Mouse (Mus musculus) MEL (cell line): Measurements from ENCODE around the gene Has1. TPM values are rescaled to one million over a fixed set of nuclear protein-coding genes. Genes with fewer than 3 reads are reported as not detected.

Experiments used
- DNase-seq: peaks from one replicate; pipeline ENCODE4 v3.0.0; 2011; ENCODE audit warnings: low read depth, low spot score
- H3K27ac ChIP-seq: 2 replicates; pipeline ENCODE4 v1.5.1; 2012; ENCODE audit warnings: low read depth, mild to moderate bottlenecking, control low read depth, low read length, moderate library complexity; ENCODE audit not compliant: control insufficient read depth
- H3K27me3 ChIP-seq, 2 experiments: fragments of 150-350 bp in 1 of 2; sonication (generic) in 1 of 2; 2 replicates each; pipeline ENCODE4 v1.6.1; 2012; ENCODE audit warnings: low read length in 2 of 2, mild to moderate bottlenecking in 2 of 2, improper control_type of control experiment in 1 of 2, moderate library complexity in 1 of 2; ENCODE audit not compliant: insufficient read depth in 2 of 2, control insufficient read depth in 1 of 2
- H3K36me3 ChIP-seq, 2 experiments: 2 replicates each; pipeline ENCODE4 v1.6.1; 2012 to 2014; ENCODE audit warnings: low read length in 2 of 2, improper control_type of control experiment in 1 of 2, inconsistent platforms in 1 of 2, mild to moderate bottlenecking in 1 of 2; ENCODE audit not compliant: insufficient read depth in 2 of 2, control insufficient read depth in 1 of 2
- H3K4me1 ChIP-seq, 2 experiments: fragments of 150-350 bp in 1 of 2; sonication (generic) in 1 of 2; 2 replicates each; pipeline ENCODE4 v1.6.1; 2012; ENCODE audit warnings: low read length in 2 of 2, improper control_type of control experiment in 1 of 2, mild to moderate bottlenecking in 1 of 2; ENCODE audit not compliant: insufficient read depth in 2 of 2, control insufficient read depth in 1 of 2
- H3K4me3 ChIP-seq, 2 experiments: fragments of 150-350 bp in 1 of 2; sonication (generic) in 1 of 2; 2 replicates each; pipeline ENCODE4 v1.5.1; 2012; ENCODE audit warnings: low read depth in 2 of 2, low read length in 2 of 2, mild to moderate bottlenecking in 2 of 2, moderate library complexity in 2 of 2, control low read depth in 1 of 2, improper control_type of control experiment in 1 of 2; ENCODE audit not compliant: control insufficient read depth in 1 of 2, insufficient read depth in 1 of 2
- H3K79me2 ChIP-seq: 2 replicates; pipeline ENCODE4 v1.6.1; 2012; ENCODE audit warnings: mild to moderate bottlenecking, low read length, moderate library complexity; ENCODE audit not compliant: control insufficient read depth, poor library complexity, insufficient read depth
- H3K9ac ChIP-seq: 2 replicates; pipeline ENCODE4 v1.6.1; 2012; ENCODE audit warnings: low read depth, mild to moderate bottlenecking, control low read depth, low read length, moderate library complexity; ENCODE audit not compliant: control insufficient read depth, poor library complexity, severe bottlenecking
- H3K9me3 ChIP-seq: fragments of 150-350 bp; sonication (generic); replicated peaks from 2 replicates; pipeline ENCODE4 v1.6.1; 2012; ENCODE audit warnings: mild to moderate bottlenecking, low read length, improper control_type of control experiment, moderate library complexity; ENCODE audit not compliant: insufficient read depth
- CHD2 ChIP-seq: IDR thresholded peaks from 2 replicates; pipeline ENCODE4 v1.6.1; 2011; ENCODE audit warnings: low read length, improper control_type of control experiment
- E2F4 ChIP-seq: IDR thresholded peaks from 2 replicates; pipeline ENCODE4 v1.6.1; 2011; ENCODE audit warnings: low read depth, low read length, improper control_type of control experiment, borderline replicate concordance
- GATA1 ChIP-seq: IDR thresholded peaks from 2 replicates; pipeline ENCODE4 v1.6.1; 2011; ENCODE audit warnings: low read depth, low read length, improper control_type of control experiment
- JUND ChIP-seq: IDR thresholded peaks from 2 replicates; pipeline ENCODE4 v1.6.1; 2011; ENCODE audit warnings: low read depth, mild to moderate bottlenecking, improper control_type of control experiment, low read length
- KAT2A ChIP-seq: conservative IDR thresholded peaks from 2 replicates; pipeline ENCODE4 v1.6.1; 2012; ENCODE audit warnings: low read depth, low read length, improper control_type of control experiment, inconsistent platforms
- MAFK ChIP-seq: IDR thresholded peaks from 2 replicates; pipeline ENCODE4 v1.6.1; 2011; ENCODE audit warnings: low read depth, mild to moderate bottlenecking, low read length, improper control_type of control experiment, borderline replicate concordance
- MAZ ChIP-seq: IDR thresholded peaks from 2 replicates; pipeline ENCODE4 v1.6.1; 2012; ENCODE audit warnings: low read depth, mild to moderate bottlenecking, inconsistent platforms, low read length, improper control_type of control experiment
- MXI1 ChIP-seq: IDR thresholded peaks from 2 replicates; pipeline ENCODE4 v1.6.1; 2011; ENCODE audit warnings: mild to moderate bottlenecking, low read depth, low read length, improper control_type of control experiment
- MYB ChIP-seq: IDR thresholded peaks from 2 replicates; pipeline ENCODE4 v1.6.1; 2011; ENCODE audit warnings: mild to moderate bottlenecking, low read depth, low read length, improper control_type of control experiment
- NELFE ChIP-seq: IDR thresholded peaks from 2 replicates; pipeline ENCODE4 v1.6.1; 2011; ENCODE audit warnings: low read depth, low read length, improper control_type of control experiment
- POLR2AphosphoS2 ChIP-seq: IDR thresholded peaks from 2 replicates; pipeline ENCODE4 v1.6.1; 2011; ENCODE audit warnings: low read length, improper control_type of control experiment
- TAL1 ChIP-seq: IDR thresholded peaks from 2 replicates; pipeline ENCODE4 v1.6.1; 2012; ENCODE audit warnings: mild to moderate bottlenecking, inconsistent platforms, low read length, moderate library complexity, mixed read lengths
- TCF12 ChIP-seq: IDR thresholded peaks from 2 replicates; pipeline ENCODE4 v1.6.1; 2014; ENCODE audit warnings: low read depth, mild to moderate bottlenecking, inconsistent platforms, low read length, improper control_type of control experiment, moderate library complexity
- UBTF ChIP-seq: IDR thresholded peaks from 2 replicates; pipeline ENCODE4 v1.6.1; 2012; ENCODE audit warnings: low read depth, mild to moderate bottlenecking, inconsistent platforms, low read length, improper control_type of control experiment, moderate library complexity, borderline replicate concordance; ENCODE audit not compliant: insufficient read depth
- USF1 ChIP-seq: IDR thresholded peaks from 2 replicates; pipeline ENCODE4 v1.6.1; 2014; ENCODE audit warnings: low read depth, mild to moderate bottlenecking, inconsistent platforms, low read length, improper control_type of control experiment, moderate library complexity
- USF2 ChIP-seq, 2 experiments: IDR thresholded peaks; 2 replicates each; pipeline ENCODE4 v1.6.1; 2011 to 2012; ENCODE audit warnings: improper control_type of control experiment in 2 of 2, low read length in 2 of 2, borderline replicate concordance in 1 of 2, inconsistent platforms in 1 of 2, low read depth in 1 of 2, mild to moderate bottlenecking in 1 of 2; ENCODE audit not compliant: insufficient read depth in 1 of 2
- ZKSCAN1 ChIP-seq: IDR thresholded peaks from 2 replicates; pipeline ENCODE4 v1.6.1; 2012; ENCODE audit warnings: low read depth, mild to moderate bottlenecking, inconsistent platforms, low read length, improper control_type of control experiment, moderate library complexity
- polyA plus RNA-seq, 2 experiments: library from polyadenylated mRNA; stranded (reverse) in 1 of 2; unstranded in 1 of 2; fragments of >175 nt in 1 of 2; fragments of >200 nt in 1 of 2; gene quantifications; 2 replicates each; pipeline versions ENCODE4 v1.2.1 to v1.2.4; 2012; ENCODE audit warnings: low replicate concordance in 2 of 2, low read depth in 1 of 2; ENCODE audit not compliant: insufficient read length in 2 of 2, insufficient read depth in 1 of 2, missing spikeins in 1 of 2
- total RNA-seq: library from RNA; depleted of rRNA; stranded (reverse); fragments of 300-350 nt; gene quantifications from 2 replicates; pipeline ENCODE4 v1.2.3, GENCODE M21; 2012

Has1 gene
- total and polyA plus RNA-seq, 3 experiments = 0.13 TPM; not detected in 2

DNA sequence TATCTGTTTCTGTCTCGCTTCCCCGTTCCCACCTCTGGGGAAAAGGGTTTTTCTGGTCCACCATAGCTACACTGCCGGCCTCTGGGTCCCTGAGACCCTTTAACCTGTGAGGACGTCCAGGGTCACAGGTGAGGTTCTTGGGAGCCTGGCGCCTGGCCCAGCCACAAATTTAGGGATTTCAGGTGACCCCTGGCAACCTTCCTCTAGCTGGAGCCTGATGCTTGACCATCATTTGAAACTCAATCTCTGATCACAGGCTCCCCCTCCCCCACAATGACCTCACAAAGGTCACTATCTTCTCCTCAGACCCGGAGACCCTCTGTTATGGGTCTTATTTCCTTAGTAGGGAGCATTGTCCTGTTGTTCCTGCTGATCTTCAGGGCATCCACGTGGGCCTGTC lies 24.3 kb downstream of the Has1 start:
- H3K4me3 ChIP-seq = no peak overlapping the region
- H3K27me3 ChIP-seq = no peaks in the 10 kb centered on the region
- peaks cover 0 to 6% of the 10 kb centered on the region in 2 experiments; a peak in 2 of 4 replicates for H3K36me3 ChIP-seq
- peaks cover 2 to 14% of the 10 kb centered on the region in 2 experiments; a peak in 3 of 4 replicates for H3K4me1 ChIP-seq
- H3K79me2 ChIP-seq = no peaks in the 10 kb centered on the region; the same call in 1 of the 2 replicates
- no peak overlapping the region for H3K27ac ChIP-seq
- no peak overlapping the region for H3K9ac ChIP-seq
- no peak for DNase-seq
- H3K9me3 ChIP-seq = no peaks in the 10 kb centered on the region
- TF ChIP-seq MAZ = no peak
- TF ChIP-seq TAL1 = no peak
- TF ChIP-seq CHD2 = no peak
- no peak for TF ChIP-seq GATA1
- TF ChIP-seq JUND = no peak
- TF ChIP-seq MAFK = no peak
- no peak for TF ChIP-seq KAT2A
- TF ChIP-seq USF1 = no peak
- no peak for TF ChIP-seq MYB

DNA sequence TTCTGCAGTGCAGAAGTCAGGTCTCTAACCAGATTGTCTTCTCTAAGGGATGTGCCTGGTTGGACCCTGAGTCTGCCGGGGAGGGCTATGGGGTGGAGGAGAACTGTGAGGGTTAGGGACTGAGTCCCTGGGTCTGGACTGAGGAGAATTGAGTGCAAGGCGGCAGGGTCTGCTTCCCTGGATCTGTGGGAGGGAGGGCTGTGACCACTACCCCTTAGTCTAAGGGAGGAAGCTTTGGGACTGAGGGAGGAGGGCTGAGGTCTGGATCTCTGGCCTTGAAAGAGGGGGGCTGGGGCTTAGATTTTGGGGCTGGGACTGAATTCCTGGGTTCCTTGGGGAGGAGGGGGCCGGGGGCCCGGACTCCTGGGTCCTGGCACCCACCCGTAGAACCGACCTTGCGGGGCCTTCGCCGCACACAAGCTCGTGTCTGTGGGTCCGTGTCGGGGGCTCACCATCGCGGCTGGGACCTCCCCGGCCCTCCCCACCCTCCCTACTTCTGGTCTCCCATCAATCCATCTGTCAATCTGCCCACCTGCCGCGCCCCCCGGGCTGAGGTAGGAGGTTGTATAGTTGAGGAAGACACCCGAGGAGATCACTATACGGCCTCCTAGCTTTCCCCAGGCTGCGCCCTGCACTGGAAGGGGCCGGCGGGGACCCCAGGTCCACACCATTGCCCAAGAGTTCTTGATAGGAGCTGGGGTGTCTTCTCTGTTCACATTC lies 25.0 kb downstream of the Has1 start:
- no peak overlapping the region for H3K4me3 ChIP-seq

More for the DNA sequence above, 25.0 kb downstream of the Has1 start:
- DNase-seq = no peak
- Histone ChIP-seq H3K4me1 (peaks cover 2 to 16% of the 10 kb centered on the region in 2 experiments; a peak in 3 of 4 replicates), H3K9ac (no peak overlapping the region), H3K27ac (no peak overlapping the region), H3K27me3 (no peaks in the 10 kb centered on the region), H3K36me3 (peaks cover 0 to 9% of the 10 kb centered on the region in 2 experiments; a peak in 2 of 4 replicates), H3K9me3 (no peaks in the 10 kb centered on the region), H3K79me2 (no peaks in the 10 kb centered on the region; the same call in 1 of the 2 replicates)
- TF ChIP-seq USF1 = no peak
- TF ChIP-seq TCF12 = no peak
- TF ChIP-seq MXI1 = no peak
- TF ChIP-seq E2F4 = no peak
- TF ChIP-seq ZKSCAN1 = no peak
- TF ChIP-seq UBTF = no peak
- TF ChIP-seq MAZ = no peak
- TF ChIP-seq NELFE = no peak
- no peak for TF ChIP-seq POLR2AphosphoS2
- TF ChIP-seq USF2 (IDR thresholded peaks at IDR 0.05; ENCODE audit: borderline replicate concordance in 1 of 2, insufficient read depth in 1 of 2, low read depth in 1 of 2, low read length in 2 of 2) = no peak
